Mouse (Mus musculus) right cerebral cortex, postnatal 14 days (tissue): ENCODE data around the gene Hdac4.

Experiments used
- DNase-seq: peaks from one replicate; pipeline ENCODE4 v3.0.0; 2022

The Hdac4 gene

GRCm38 (mm10) chr1:91954954-91955353, 240.5 kb downstream of the Hdac4 start:
- no peak for DNase-seq

DNA sequence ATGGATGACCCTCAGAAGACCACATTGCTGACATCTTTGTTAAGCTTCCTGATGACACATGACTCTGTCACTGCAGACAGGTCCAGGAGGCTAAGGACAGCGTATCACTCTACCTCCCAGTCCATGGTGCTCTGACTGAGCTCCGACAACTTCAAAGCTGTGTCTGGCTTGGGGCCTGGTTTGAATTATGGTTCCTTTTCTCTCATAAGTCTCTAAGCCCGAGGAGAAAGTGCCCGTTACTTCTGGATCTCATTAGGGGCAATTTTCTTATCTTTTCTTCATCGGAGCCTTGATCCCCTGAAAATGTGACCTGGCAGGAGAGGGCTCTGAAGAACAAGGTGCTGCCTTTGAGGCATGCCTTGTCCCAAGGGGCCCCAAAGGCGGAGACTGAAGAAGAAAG, 242.6 kb downstream of the Hdac4 start:
- no peak for DNase-seq

GRCm38 (mm10) chr1:91947441-91947840, 248.1 kb downstream of the Hdac4 start:
- no peak for DNase-seq

DNA sequence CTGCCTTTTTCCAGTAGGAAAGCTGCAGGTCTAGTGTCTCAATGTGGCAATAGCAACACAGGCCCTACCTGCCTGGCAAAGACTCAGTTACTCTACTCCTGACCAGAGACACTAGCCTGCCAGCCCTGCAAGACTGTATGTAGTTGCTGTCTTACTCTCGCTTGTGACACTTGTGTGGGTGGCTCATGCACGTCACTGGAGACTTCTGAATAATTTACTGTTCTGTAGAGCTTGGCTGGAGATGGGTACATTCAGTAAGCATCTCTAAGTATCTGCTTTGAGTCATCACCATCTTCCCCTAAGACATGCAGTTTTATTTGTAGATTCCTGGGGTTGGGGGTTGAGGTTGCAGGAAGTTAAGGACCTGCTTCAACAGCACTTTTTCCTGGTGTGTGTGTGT, 252.9 kb downstream of the Hdac4 start:
- no peak for DNase-seq

DNA sequence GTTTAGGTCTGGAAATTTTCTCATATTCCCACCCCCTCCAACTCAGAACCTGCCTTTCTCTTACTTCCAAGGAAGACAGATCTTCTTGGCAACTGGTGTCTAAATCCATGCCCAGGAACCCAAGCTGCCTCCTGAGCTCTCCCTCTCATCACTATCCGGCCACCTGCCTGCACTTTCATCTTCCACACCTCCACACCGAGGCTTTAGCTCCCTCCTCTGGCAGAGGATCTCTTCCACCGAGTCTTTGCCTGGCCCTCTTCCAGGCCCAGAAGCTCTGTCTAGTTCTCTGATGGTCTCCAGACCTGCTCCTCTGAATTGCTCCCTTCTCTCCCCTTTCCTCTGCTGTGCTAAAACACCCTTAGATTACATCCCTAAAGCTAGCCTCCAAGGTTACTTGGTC, 253.5 kb downstream of the Hdac4 start:
- no peak for DNase-seq

DNA sequence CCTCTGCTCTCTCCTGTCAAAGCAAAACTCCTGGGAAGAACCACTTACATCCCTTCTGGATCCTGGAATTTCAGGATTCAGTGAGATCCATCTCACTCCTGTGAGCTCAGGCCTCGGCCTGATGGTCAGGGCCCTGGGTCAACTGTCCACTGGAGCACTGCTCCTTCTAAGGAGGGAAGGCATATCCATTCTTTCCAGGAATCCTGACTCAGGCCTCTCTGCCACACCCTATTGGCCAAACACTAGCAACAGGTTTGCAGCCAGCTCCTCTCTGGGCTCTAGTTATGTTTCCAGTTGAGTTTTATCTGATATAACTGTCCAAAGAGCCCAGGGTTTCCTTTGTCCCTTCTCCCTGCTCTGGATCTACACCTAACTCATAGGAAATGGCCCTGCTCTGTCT, 254.4 kb downstream of the Hdac4 start:
- DNase-seq = no peak

DNA sequence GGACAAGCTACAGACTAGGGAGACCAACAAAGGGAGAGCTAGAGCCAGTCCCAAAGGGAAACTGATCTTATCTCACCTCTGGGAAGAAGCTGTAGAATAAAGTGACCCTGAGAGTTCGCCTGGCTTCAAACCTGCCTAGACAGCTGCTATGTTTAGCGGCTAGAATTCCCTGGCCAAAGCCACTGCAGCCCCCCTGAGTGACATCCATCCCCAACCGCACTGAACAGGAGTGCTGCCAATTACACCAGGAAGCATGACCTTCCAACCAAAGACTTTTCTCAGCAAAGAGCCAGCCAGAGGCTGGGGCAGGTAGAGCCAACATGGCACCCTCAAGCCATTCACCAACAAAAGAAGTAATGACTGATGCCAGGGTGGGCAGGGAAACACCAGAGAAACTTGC, 260.3 kb downstream of the Hdac4 start:
- DNase-seq = no peak

DNA sequence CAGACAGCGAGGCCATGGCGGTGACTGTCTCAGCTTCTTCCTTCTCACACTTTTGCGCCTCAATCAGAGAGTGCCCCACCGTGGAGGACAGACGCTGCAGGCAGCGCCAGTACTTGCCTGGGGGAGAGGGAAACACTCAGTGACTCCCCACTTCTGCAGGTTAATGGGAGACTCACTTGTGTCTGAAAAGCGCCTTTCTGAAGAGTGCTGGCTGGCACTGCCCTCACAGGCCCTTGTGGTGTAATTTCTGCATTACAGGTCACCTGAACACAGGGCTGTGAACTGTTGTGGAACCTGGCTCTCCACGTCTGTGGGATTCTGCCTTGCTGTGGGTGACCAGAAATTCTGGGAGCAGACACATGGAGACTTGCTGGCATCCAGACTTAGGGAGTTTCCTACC, 261.8 kb downstream of the Hdac4 start:
- DNase-seq = no peak

DNA sequence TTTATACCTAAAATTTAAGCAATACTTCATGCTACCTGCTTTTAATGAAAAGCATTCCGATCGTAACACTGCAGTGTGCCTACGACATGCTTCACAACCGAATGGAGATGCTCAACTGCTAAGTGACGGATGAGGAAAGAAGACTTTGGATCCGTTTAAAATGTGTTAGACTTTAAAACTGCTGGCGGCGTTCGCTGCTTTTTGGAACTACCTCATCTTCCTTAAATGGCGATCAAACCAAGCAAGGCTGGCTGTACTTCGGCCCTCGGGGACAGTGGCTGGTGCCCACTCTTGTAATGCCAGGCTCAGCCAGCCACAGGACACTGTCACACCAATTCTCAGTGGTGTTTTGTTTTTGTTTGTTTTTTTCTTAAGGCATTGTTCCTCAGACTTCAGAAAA, 263.3 kb downstream of the Hdac4 start:
- no peak for DNase-seq

DNA sequence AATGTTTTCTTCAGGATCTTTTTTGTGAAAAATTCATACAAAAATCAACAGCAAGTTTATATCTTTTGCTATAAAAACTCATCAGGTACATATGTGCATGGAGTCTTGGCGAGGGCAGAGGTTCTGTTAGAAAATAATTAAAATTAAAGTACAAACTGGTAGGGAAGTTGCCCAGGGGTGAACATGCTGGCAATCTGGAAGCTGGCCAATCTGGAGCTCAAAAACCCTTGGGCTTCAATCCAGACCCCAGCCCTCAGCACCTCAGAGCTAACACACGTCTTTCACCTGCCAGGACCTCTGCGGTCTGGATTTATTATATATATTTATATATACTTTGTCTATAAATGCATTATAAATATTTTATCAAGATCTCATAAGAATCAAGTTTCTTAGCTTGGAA, 263.7 kb downstream of the Hdac4 start:
- DNase-seq = no peak

DNA sequence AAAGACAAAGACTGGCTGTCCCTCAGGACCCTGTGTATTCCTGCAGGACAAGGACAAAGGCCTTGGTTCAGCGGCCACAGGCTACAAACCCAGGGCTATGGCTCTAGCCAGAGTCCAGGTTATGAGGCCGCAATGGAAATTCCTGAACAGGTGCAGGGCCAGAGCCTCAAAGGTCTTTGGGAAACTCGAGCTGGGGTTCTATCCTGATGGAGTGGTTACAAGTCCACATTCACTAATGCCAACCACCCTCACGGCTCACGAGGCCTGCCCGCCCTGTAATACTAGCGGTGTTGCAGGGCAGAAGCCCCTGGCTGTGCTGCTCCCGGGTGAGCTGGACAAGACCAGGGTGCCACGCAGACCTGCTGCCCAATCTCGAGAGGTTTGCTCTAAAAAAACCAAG, 264.3 kb downstream of the Hdac4 start:
- DNase-seq = no peak

- DNase-seq = no peak
Observed at GRCm38 (mm10) chr1:91929051-91929450, 266.4 kb downstream of the Hdac4 start.

GRCm38 (mm10) chr1:91927536-91928315, 267.8 kb downstream of the Hdac4 start:
- DNase-seq = no peak

DNA sequence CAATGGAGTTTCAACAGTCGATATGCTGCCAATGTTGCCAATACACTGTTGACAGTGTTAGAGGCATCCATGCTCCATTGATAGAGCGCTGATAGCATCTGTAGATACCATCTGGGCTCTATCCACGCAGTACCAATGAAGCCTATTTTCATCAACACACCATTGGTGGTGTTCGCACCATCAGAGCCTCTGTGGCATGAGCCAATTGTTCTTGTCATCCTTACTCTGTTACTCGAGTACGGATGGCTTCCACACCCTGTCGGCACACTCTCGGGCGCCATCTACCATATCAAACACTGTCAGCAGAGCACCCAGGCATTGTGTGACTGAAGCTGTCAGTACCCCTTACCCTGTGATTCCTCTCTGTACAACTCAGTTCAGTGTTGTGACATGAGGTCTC, 271.9 kb downstream of the Hdac4 start:
- no peak for DNase-seq

GRCm38 (mm10) chr1:91922235-91923152, 273.0 kb downstream of the Hdac4 start:
- no peak for DNase-seq

- no peak for DNase-seq
Observed at GRCm38 (mm10) chr1:91921702-91922101, 273.8 kb downstream of the Hdac4 start.

DNA sequence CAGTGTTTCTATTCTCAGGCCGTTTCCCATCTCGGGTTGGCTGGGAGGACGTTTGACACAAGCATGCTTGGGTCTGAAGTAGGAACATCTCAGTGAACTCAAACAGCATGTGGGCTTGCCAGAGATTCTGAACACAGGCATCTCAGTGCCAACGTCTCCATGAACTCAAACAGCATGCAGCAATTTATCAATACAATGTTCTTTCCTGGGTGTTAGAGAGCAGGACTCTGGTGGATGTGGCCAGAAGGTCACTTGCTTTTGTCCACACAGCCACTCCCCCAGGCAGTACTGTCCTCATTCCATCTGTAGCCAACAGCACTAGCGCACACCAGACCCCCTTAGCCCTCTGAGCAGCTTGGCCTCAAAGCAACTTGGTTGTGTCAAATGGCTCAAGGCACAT, 274.2 kb downstream of the Hdac4 start:
- no peak for DNase-seq

- DNase-seq = no peak
Observed at GRCm38 (mm10) chr1:91920038-91920589, 275.4 kb downstream of the Hdac4 start.

- no peak for DNase-seq
Observed at GRCm38 (mm10) chr1:91918257-91918800, 277.2 kb downstream of the Hdac4 start.

DNA sequence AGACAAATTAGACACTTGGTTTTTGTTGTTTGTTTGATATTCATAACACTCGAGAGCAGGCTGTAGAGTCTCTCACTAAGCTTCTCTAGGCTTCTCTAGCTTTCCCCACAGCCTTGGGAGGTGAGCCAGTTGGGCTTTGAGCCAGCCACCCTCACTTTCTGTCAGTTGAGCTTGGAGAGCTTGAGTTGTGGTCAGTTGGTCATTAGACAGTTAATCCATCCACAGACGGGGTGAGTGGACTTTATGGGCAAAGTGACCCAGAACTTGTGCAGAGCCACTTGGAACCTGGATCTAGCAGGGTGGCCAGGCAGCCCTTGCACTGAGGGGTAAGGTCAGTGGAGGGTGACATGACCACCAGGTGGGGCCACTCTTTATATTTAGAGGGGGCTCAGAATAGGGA, 277.9 kb downstream of the Hdac4 start:
- DNase-seq = no peak

DNA sequence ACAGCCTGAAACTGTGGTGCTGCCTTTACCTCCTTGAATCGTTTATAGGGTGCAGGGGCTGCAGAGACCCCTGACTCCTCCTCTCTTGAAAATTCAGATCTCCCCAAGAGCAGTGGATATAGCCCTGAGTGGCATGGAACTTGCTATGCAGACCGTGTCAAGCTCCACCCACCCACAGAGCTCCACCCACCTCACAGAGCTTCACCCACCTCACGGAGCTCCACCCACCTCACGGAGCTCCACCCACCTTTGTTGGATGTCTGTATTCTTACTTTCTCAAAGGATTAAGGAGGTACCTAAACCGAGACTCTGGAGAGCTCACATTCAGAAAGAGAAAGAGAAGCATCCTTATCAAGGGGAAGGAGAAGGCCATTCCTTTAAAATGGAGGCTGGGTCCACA, 279.5 kb downstream of the Hdac4 start:
- DNase-seq = no peak

DNA sequence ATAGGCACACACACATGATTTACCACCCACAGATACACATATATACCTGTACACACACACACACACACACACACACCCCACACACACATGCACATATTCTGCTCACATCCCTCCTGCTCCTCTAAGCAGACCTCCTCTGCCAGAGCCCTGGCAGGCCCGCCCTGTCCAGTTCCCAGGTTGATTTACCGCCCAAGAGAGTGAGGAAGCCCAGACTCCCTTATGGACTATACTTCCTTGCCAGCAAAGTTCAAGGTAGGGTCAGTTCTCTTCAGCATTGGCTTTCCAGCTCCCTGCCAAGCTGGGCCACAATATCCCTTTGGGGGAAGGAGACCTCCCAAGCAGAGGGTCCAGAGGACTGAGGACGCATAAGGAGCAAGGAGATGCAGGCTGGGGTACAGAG, 280.9 kb downstream of the Hdac4 start:
- no peak for DNase-seq

DNA sequence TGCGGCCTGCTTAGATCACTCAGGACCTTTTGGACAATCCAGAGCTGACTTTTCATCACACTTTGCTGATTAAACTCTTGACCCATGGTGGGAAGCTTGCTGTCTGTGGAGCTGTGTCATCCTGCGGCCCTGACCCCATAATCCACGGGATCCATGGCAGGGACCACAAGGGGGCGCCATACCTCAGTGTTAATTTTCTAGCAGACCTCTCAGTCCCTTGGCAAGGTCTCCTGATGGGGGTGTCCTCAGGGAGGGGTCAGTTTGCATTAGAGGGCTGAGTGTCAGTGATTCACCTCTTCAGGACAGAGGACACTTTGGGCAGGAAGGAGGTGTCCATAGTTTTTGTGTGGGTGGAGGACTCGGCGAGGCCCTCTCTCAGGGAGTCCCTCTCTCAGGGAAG, 281.6 kb downstream of the Hdac4 start:
- peak; percentile 62 for DNase-seq
